Mouse (Mus musculus) G1E (cell line): ENCODE data around the gene Filip1l. TPM values are rescaled to one million over a fixed set of nuclear protein-coding genes. Genes with fewer than 3 reads are reported as not detected.

ENCODE experiments used
- ATAC-seq: 2 replicates; pipeline ENCODE4 v1.8.0; 2016; ENCODE audit warnings: mild to moderate bottlenecking; ENCODE audit not compliant: insufficient number of reproducible peaks, poor library complexity, low FRiP score, severe bottlenecking; ENCODE audit errors: extremely low read depth
- DNase-seq: peaks from one replicate; pipeline ENCODE4 v3.0.0; 2012; ENCODE audit warnings: low spot score
- H3K27me3 ChIP-seq: 2 replicates; pipeline ENCODE4 v1.6.1; 2012; ENCODE audit warnings: mild to moderate bottlenecking, low read length, inconsistent platforms; ENCODE audit not compliant: insufficient read depth
- H3K36me3 ChIP-seq: replicated peaks from 2 replicates; pipeline ENCODE3; 2012; ENCODE audit warnings: mild to moderate bottlenecking, inconsistent platforms
- H3K4me1 ChIP-seq: 2 replicates; pipeline ENCODE4 v1.6.1; 2012; ENCODE audit warnings: low read depth, low read length, inconsistent platforms, mixed read lengths; ENCODE audit not compliant: insufficient read depth
- H3K4me3 ChIP-seq: 2 replicates; pipeline ENCODE4 v1.5.1; 2012; ENCODE audit warnings: low read depth, mild to moderate bottlenecking, inconsistent platforms, low read length, moderate library complexity, mixed read lengths
- H3K9me3 ChIP-seq: replicated peaks from 2 replicates; pipeline ENCODE4 v1.6.1; 2012; ENCODE audit warnings: inconsistent platforms
- CTCF ChIP-seq: IDR thresholded peaks from 2 replicates; pipeline ENCODE4 v1.5.1; 2012; ENCODE audit warnings: low read depth, low read length, inconsistent platforms, mixed read lengths
- GATA1 ChIP-seq: IDR thresholded peaks from 2 replicates; pipeline ENCODE4 v1.6.1; 2012; ENCODE audit warnings: borderline replicate concordance, low read length, inconsistent platforms, mixed read lengths
- GATA2 ChIP-seq: IDR thresholded peaks from 2 replicates; pipeline ENCODE4 v1.6.1; 2012; ENCODE audit warnings: low read depth, low read length, inconsistent platforms, borderline replicate concordance
- POLR2AphosphoS5 ChIP-seq: IDR thresholded peaks from 2 replicates; pipeline ENCODE4 v1.6.1; 2012; ENCODE audit warnings: low read depth, low read length, inconsistent platforms; ENCODE audit not compliant: insufficient replicate concordance
- TAL1 ChIP-seq: conservative IDR thresholded peaks from 2 replicates; pipeline ENCODE4 v1.6.1; 2012; ENCODE audit warnings: low read depth, low read length, inconsistent platforms, mixed read lengths
- polyA plus RNA-seq: library from polyadenylated mRNA; stranded (reverse); fragments of >175 nt; gene quantifications from 2 replicates; pipeline ENCODE4 v1.2.3, GENCODE M21; 2012
- total RNA-seq, 2 experiments: library from RNA; stranded (forward) in 1 of 2; stranded (reverse) in 1 of 2; fragments of 200-1000 nt in 1 of 2; fragments of >200 nt in 1 of 2; fragmentation: Nextera tagmentation in 1 of 2; gene quantifications; 2 replicates each; pipeline ENCODE4 v1.2.3; 2014 to 2017

Filip1l gene
- total and polyA plus RNA-seq, 3 experiments, result 0.01 to 0.22 TPM; not detected in 1

DNA sequence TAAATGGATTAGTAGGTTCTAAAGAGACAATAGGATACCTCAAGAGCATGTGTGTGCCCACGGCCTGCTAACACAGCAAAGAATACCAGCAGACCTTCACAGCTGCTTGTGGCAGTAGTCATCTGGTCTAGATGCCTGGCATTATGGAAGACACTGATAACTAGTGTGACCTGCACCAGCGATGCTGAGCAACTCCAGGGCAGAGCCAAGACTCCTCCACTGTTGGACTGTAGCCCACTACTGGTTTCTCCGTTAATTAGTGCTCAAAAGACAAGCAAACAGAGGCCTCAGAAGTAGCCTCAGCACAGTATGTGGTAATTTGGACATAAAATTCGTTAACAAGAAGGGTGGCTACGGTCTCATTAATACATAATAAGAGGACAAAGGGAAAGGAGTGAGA lies 199.8 kb downstream of the Filip1l start:
- peaks cover 4% of the 10 kb centered on the region; the same call in 1 of the 2 replicates for H3K9me3 ChIP-seq
- no peaks in the 10 kb centered on the region for H3K27me3 ChIP-seq
- ATAC-seq (no peak), DNase-seq (no peak)
- H3K4me1 ChIP-seq, result no peaks in the 10 kb centered on the region
- H3K4me3 ChIP-seq, result no peak overlapping the region
- peaks cover 14% of the 10 kb centered on the region for H3K36me3 ChIP-seq
- TF ChIP-seq POLR2AphosphoS5 (no peak), GATA2 (no peak), GATA1 (no peak), TAL1 (no peak), CTCF (no peak)

DNA sequence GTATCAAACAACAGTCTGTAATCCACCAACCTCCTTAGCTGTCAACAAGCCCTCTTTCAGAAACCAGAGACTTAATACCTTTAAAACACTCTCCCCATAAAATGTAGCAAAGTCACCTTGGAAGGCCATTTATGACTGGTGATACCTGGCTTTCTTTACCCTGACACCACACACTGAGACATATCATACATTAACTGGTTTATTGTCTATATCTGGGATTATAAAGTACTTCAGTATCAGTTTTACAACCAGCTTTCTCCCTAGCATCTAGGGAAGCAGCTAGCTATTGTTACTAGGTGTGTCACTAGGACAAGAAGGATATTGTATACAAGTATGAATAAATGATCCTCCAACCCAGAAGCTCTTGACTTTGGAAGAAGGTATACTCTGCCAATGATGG lies 200.3 kb downstream of the Filip1l start:
- TF ChIP-seq CTCF (no peak), TAL1 (no peak), POLR2AphosphoS5 (no peak), GATA1 (no peak), GATA2 (no peak)
- H3K9me3 ChIP-seq, result peaks cover 4% of the 10 kb centered on the region; the same call in 1 of the 2 replicates
- no peak overlapping the region for H3K4me3 ChIP-seq
- no peak for ATAC-seq
- no peaks in the 10 kb centered on the region for H3K4me1 ChIP-seq
- no peak for DNase-seq
- no peaks in the 10 kb centered on the region for H3K27me3 ChIP-seq
- peaks cover 12% of the 10 kb centered on the region for H3K36me3 ChIP-seq

DNA sequence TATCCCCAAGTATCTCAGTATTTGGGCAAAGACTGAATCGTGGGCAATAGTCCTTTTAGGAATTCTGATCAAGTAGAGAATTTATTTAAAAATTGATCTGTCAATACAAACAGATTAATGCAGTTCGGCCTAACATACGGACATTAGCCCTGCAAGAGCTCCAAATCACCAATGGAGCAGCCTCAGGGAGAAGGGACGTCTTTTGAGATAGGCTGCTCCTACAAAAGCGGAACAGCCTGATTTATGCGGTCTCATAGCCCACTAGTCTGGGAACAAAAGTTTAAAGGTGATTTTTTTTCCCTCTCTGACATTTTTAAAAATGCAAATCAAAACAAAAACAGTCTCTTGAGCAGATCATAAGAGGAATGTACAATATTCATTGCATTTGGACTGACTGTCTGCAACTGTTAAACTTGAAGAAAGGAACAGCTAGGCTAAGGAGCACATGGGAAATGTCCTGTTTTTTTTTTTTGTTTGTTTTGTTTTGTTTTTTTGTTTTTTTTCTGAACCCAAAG lies 202.1 kb downstream of the Filip1l start:
- Histone ChIP-seq H3K4me3 (no peak overlapping the region), H3K9me3 (no peaks in the 10 kb centered on the region), H3K27me3 (no peaks in the 10 kb centered on the region), H3K4me1 (no peaks in the 10 kb centered on the region), H3K36me3 (peaks cover 6% of the 10 kb centered on the region)
- DNase-seq (no peak), ATAC-seq (no peak)
- TF ChIP-seq GATA2, result no peak

DNA sequence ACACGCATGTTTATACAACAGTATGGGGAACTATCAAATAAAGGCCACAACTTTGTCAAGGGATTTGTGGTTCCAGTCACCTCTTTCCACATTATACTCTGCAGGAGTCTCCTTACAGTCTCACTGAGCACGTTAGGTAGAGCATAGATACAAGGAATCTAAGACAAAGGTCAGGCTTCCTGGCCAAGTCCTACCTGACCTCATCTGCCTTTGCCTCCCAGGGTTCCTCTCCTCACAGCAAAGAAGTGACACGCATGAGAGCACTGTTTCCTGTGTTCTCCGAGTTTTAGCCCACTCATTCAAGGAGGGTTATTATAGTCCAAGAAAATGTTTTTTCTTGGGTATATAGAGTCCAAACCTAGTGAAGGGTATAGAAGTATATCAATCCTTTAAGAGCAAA lies 202.8 kb downstream of the Filip1l start:
- peaks cover 6% of the 10 kb centered on the region for H3K36me3 ChIP-seq
- ATAC-seq, result no peak
- H3K4me3 ChIP-seq, result no peak overlapping the region
- H3K9me3 ChIP-seq, result no peaks in the 10 kb centered on the region
- H3K27me3 ChIP-seq, result no peaks in the 10 kb centered on the region
- H3K4me1 ChIP-seq, result no peaks in the 10 kb centered on the region
- TF ChIP-seq TAL1 (no peak), CTCF (no peak), GATA1 (no peak), POLR2AphosphoS5 (no peak), GATA2 (no peak)
- no peak for DNase-seq

DNA sequence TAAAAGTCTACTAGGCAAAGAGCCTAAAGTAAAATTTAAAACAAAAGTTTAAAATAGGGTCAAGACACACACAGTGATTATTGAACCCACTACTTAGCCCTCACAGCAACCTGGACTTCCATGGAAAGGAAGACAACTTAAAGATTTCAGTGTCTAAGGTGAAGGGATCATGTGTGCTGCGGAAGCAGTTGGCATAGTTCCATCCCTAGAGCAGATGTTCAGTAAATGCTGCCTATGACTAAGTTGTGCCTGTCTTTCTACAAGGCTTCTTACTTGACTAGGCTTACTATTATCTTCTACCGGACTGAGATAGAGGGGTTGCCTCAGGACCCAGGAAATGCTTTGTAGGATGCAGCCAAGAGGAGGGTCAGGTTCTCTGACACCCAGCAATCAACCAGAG lies 203.4 kb downstream of the Filip1l start:
- Histone ChIP-seq H3K4me3 (no peak overlapping the region), H3K4me1 (no peaks in the 10 kb centered on the region), H3K36me3 (peaks cover 6% of the 10 kb centered on the region), H3K9me3 (no peaks in the 10 kb centered on the region), H3K27me3 (no peaks in the 10 kb centered on the region)
- DNase-seq (no peak), ATAC-seq (no peak)
- TF ChIP-seq GATA1 (no peak), CTCF (no peak), GATA2 (no peak), POLR2AphosphoS5 (no peak), TAL1 (no peak)

DNA sequence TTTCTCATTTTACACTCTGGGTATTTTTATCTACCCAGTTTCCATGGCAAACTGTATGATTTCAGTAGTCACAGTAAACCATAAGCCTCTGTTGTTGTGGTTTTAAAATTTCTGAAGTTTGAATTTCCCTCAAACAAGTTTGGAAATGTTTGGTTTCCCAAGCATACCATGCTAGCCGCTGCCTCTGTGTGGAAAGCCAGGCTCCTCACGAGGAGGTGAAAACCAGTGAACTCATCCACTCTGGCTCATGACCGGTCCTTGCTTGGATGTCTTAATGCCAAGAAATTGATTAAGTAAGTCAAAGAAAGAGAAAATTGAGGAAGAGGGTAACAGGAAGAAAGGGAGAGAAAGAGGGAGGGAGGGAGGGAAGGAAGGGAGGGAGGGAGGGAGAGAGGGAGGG lies 205.4 kb downstream of the Filip1l start:
- Histone ChIP-seq H3K27me3 (no peaks in the 10 kb centered on the region), H3K4me1 (no peaks in the 10 kb centered on the region), H3K36me3 (peaks cover 7% of the 10 kb centered on the region), H3K9me3 (no peaks in the 10 kb centered on the region), H3K4me3 (no peak overlapping the region)
- ATAC-seq, result no peak
- no peak for DNase-seq
- no peak for TF ChIP-seq TAL1
- TF ChIP-seq CTCF, result no peak
- no peak for TF ChIP-seq GATA2
- no peak for TF ChIP-seq POLR2AphosphoS5
- TF ChIP-seq GATA1, result no peak

DNA sequence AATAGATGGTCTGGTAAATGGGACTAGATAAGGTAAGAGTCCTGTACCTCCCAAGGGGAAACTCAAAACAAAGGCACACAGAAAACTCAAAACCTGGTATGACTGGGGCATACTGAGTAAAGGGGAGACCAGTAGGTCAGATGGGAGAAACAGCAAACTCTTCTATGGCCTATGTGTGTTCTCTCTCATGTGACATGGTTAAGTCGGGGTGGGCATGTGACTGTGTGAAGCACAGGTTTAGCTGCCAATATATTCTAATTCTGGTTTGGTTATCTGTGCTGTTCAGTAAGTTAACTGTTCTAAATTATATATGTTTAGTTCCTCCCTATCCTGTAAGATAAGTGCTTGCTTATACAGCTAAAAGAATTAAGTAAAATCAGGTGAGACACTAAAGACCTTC lies 207.3 kb downstream of the Filip1l start:
- DNase-seq (no peak), ATAC-seq (no peak)
- Histone ChIP-seq H3K4me3 (no peak overlapping the region), H3K9me3 (no peaks in the 10 kb centered on the region), H3K27me3 (no peaks in the 10 kb centered on the region), H3K36me3 (peaks cover 9% of the 10 kb centered on the region), H3K4me1 (no peaks in the 10 kb centered on the region)
- TF ChIP-seq GATA2 (no peak), GATA1 (no peak)
